11 mouse cellular contexts compared by ENCODE assay signal in the genomic region with DNA sequence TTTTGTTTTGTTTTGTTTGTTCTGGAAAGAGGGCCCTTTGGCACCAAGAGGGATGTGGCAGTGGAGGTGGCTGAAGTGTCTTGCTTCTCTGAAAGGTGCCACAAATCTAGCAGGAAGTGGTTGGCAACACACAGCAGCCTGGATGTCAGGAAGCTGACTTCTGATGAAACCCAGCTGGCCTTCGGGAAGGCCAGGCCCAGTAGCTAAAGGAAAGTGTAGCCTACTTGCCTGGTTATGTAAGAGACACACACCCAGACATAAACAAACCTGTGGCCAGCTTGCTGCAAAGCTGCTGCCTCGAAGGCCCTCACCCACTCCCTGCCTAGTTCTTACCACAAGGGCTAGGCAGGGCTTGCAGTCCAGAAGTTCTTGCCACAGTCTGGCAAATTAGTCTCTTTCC.
DNase-seq lines count a peak whose midpoint lies in the region; ATAC-seq lines count a peak whose summit lies in the region.
"Had no signal": no experiment of that assay in that cellular context is flagged by ENCODE, and none has a peak within 500 bp of the region (broad histone marks: within the 10 kb centered on the region; RNA-seq: fewer than 3 reads in every experiment).

No protein-coding gene starts in this region.

- H3K9me3 ChIP-seq in embryonic facial prominence, embryonic 11.5 days (replicated peaks; ENCODE audit: control insufficient read depth, low read length), result no peaks in the 10 kb centered on the region
- H3K9me3 ChIP-seq in forebrain, embryonic 16.5 days (ENCODE audit: control insufficient read depth, low read length), result no peaks in the 10 kb centered on the region
- H3K9me3 ChIP-seq: megakaryocyte, embryonic 14.5 days had no signal

- no peak overlapping the region for H3K4me3 ChIP-seq in embryonic facial prominence, embryonic 11.5 days (ENCODE audit: low read depth, low read length)
- H3K4me3 ChIP-seq in forebrain, embryonic 16.5 days (replicated peaks; ENCODE audit: low read length), result no peak overlapping the region
- H3K4me3 ChIP-seq: megakaryocyte, embryonic 14.5 days had no signal

- no peak for ATAC-seq in embryonic facial prominence, embryonic 11.5 days (replicated peaks; ENCODE audit: insufficient number of reproducible peaks, low FRiP score, low TSS enrichment, low read depth)
- no peak for ATAC-seq in forebrain, embryonic 16.5 days

- H3K9ac ChIP-seq in embryonic facial prominence, embryonic 11.5 days (replicated peaks; ENCODE audit: low read length), result peak overlapping the region; percentile 34
- no peak overlapping the region for H3K9ac ChIP-seq in forebrain, embryonic 16.5 days (replicated peaks; ENCODE audit: low read depth, low read length)

- 37% methylated on average over 2 of the region's 2 CpGs for WGBS in embryonic facial prominence, embryonic 11.5 days
- WGBS in forebrain, embryonic 16.5 days, result 88% methylated on average over 2 of the region's 2 CpGs

- H3K27ac ChIP-seq in embryonic facial prominence, embryonic 11.5 days (replicated peaks; ENCODE audit: low read depth, low read length), result no peak overlapping the region
- no peak overlapping the region for H3K27ac ChIP-seq in forebrain, embryonic 16.5 days (ENCODE audit: low read length)

- H3K36me3 ChIP-seq in embryonic facial prominence, embryonic 11.5 days (replicated peaks; ENCODE audit: control insufficient read depth, insufficient read depth, low read depth, low read length), result no peaks in the 10 kb centered on the region
- no peaks in the 10 kb centered on the region for H3K36me3 ChIP-seq in forebrain, embryonic 16.5 days (ENCODE audit: control insufficient read depth, insufficient read depth)

- H3K4me1 ChIP-seq in embryonic facial prominence, embryonic 11.5 days (ENCODE audit: control insufficient read depth, insufficient read depth, low read length), result no peaks in the 10 kb centered on the region
- peaks cover 2% of the 10 kb centered on the region; the same call in 1 of the 2 replicates for H3K4me1 ChIP-seq in forebrain, embryonic 16.5 days (replicated peaks; ENCODE audit: control insufficient read depth, insufficient read depth, low read length)

- H3K4me2 ChIP-seq in embryonic facial prominence, embryonic 11.5 days (ENCODE audit: low read depth, low read length), result no peak overlapping the region
- H3K4me2 ChIP-seq in forebrain, embryonic 16.5 days (ENCODE audit: low read length), result no peak overlapping the region

- DNase-seq in adrenal gland, adult 8-10 months, result peak; percentile 25
- no peak for DNase-seq in adrenal gland, adult 18-20 months (ENCODE audit: low spot score in 2 of 2)
- peak; percentile 40 for DNase-seq in embryonic facial prominence, embryonic 11.5 days (ENCODE audit: low spot score)
- DNase-seq in heart, postnatal 4 days, result peak; percentile 36
- DNase-seq in lung, postnatal 25 days (ENCODE audit: low spot score), result peak; percentile 74
- no peak for DNase-seq in left cerebral cortex, adult 18-20 months (ENCODE audit: low spot score in 2 of 2)
- no peak for DNase-seq in thymus, postnatal 10 days (ENCODE audit: low spot score in 2 of 2)
- DNase-seq: cerebellum, adult 8-10 months; gastrocnemius, postnatal 14 days had no signal

- H3K27me3 ChIP-seq in embryonic facial prominence, embryonic 11.5 days (ENCODE audit: control insufficient read depth, insufficient read depth, low read length), result no peaks in the 10 kb centered on the region
- no peaks in the 10 kb centered on the region for H3K27me3 ChIP-seq in forebrain, embryonic 16.5 days (replicated peaks; ENCODE audit: control insufficient read depth, insufficient read depth, low read length)

Comparison
In these comparisons a context has a peak if more than half of its experiments do, and no peak if none do; other contexts are left out.
1. DNase-seq: peak in adrenal gland, adult 8-10 months (single experiment), embryonic facial prominence, embryonic 11.5 days (single experiment), heart, postnatal 4 days (single experiment) and lung, postnatal 25 days (single experiment); none in adrenal gland, adult 18-20 months (0 of 2), left cerebral cortex, adult 18-20 months (0 of 2) and thymus, postnatal 10 days (0 of 2).